Mouse (Mus musculus) stomach, postnatal 0 days (tissue): ENCODE results near the gene Aplp2.

Experiments used
- CTCF ChIP-seq: IDR thresholded peaks from 2 replicates; pipeline ENCODE4 v1.5.1; 2016; ENCODE audit warnings: antibody characterized with exemption, low read depth, mild to moderate bottlenecking, moderate library complexity
- EP300 ChIP-seq: optimal IDR thresholded peaks from 2 replicates; pipeline ENCODE3; 2016; ENCODE audit warnings: antibody characterized with exemption

DNA sequence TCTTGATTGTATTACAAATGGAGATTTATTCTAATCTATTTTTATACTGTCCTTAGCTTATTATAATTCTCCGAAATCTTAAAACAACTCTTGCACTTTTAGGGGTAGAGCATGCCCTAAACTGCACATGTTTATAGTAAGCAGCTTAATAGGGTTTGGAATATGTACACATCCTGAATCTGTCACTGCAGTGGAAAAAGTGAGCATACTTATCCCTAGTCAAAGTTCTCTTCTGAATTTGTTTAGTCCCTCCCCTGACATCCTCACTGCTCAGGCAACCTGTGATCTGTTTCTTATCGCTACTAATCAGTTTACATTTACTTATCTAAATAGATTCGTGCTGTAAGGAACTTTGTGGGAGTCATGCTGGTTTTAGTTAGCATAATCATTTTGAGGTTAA is 46.6 kb upstream of the Aplp2 start:
- TF ChIP-seq CTCF (no peak), EP300 (no peak)
